Mouse (Mus musculus): ENCODE measurements around the gene Ggt6. TPM values are rescaled to one million over a fixed set of nuclear protein-coding genes. Genes with fewer than 3 reads are reported as not detected.

Ggt6 gene
- polyA plus RNA-seq (2015; fragmentation: Illumina TruSeq; extraction: RNeasy Lipid Tissue Mini Kit (QIAGEN cat#74804); ENCODE audit: insufficient read depth, low replicate concordance), result not detected

GRCm38 (mm10) chr11:72434963-72435693 lies at the start of gene Ggt6:
Gene Ggt6 (plus strand): TSS chr11:72435526.

DNA sequence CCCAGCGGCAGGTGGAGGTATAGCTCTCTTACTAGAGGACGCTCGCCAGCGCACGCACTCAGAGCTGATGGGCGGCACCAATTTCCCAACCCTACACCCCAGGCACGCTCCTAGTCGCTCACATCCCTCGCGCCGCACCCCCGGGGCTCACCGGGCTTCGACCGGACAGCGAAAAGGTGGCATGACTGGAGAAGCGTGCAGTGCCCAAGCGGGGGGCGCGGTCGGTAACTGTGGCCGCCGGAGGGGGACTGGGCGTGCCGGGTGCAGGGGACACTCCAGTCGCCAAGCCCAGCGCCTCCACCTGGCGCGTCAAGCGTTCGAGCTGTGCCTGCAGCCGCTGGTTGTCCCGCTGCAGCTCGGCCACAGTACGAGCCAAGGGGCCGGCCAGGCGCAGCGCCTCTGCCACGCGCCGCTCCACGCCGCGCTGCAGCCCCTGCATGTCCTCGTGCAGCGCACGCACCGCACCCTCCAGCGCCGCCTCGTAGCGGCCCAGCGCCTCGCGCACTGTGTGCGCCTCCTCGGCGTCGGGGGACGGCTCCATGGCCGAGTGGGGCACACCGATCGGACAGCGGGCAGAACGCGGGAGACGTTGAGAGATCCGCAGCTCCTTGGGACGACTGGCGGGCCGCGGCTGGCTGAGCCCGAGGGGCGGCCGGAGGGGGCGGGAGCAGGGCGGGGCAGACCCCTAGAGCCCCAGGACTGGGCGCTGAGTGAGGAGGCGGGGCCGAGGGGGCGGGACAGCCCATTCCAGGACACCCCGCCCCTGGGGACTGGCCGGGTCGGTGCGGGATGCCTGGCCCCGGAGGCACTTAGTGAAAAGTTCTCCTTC lies 24.0 kb upstream of the Ggt6 start, which contains the start of gene Smtnl2:
TSS of gene Smtnl2 (minus strand) at position 621 of the 829 bp plus-strand sequence.

GRCm38 (mm10) chr11:72440965-72441664 lies 5.8 kb downstream of the Ggt6 start, which contains the start of gene Mybbp1a:
Gene Mybbp1a (plus strand): TSS chr11:72441355.

Other genes starting within 250 kb of the Ggt6 start
- 0.30 TPM for gene Gm43951, start 228.7 kb upstream of the Ggt6 start, polyA plus RNA-seq (2015; fragmentation: Illumina TruSeq; extraction: RNeasy Lipid Tissue Mini Kit (QIAGEN cat#74804); ENCODE audit: insufficient read depth, low replicate concordance)
- 15.0 TPM for gene 4933427D14Rik, start 228.1 kb upstream of the Ggt6 start, polyA plus RNA-seq (2015; fragmentation: Illumina TruSeq; extraction: RNeasy Lipid Tissue Mini Kit (QIAGEN cat#74804); ENCODE audit: insufficient read depth, low replicate concordance)
- gene Txndc17, start 228.0 kb upstream of the Ggt6 start, polyA plus RNA-seq (2015; fragmentation: Illumina TruSeq; extraction: RNeasy Lipid Tissue Mini Kit (QIAGEN cat#74804); ENCODE audit: insufficient read depth, low replicate concordance), result 95.6 TPM
- 10.8 TPM for gene Med31, start 219.9 kb upstream of the Ggt6 start, polyA plus RNA-seq (2015; fragmentation: Illumina TruSeq; extraction: RNeasy Lipid Tissue Mini Kit (QIAGEN cat#74804); ENCODE audit: insufficient read depth, low replicate concordance)
- gene Slc13a5, start 168.3 kb upstream of the Ggt6 start, polyA plus RNA-seq (2015; fragmentation: Illumina TruSeq; extraction: RNeasy Lipid Tissue Mini Kit (QIAGEN cat#74804); ENCODE audit: insufficient read depth, low replicate concordance), result not detected
- 77.7 TPM for gene Xaf1, start 133.9 kb upstream of the Ggt6 start, polyA plus RNA-seq (2015; fragmentation: Illumina TruSeq; extraction: RNeasy Lipid Tissue Mini Kit (QIAGEN cat#74804); ENCODE audit: insufficient read depth, low replicate concordance)
- 0.18 TPM for gene Fbxo39, start 121.1 kb upstream of the Ggt6 start, polyA plus RNA-seq (2015; fragmentation: Illumina TruSeq; extraction: RNeasy Lipid Tissue Mini Kit (QIAGEN cat#74804); ENCODE audit: insufficient read depth, low replicate concordance)
- not detected for gene Tekt1, start 73.1 kb upstream of the Ggt6 start, polyA plus RNA-seq (2015; fragmentation: Illumina TruSeq; extraction: RNeasy Lipid Tissue Mini Kit (QIAGEN cat#74804); ENCODE audit: insufficient read depth, low replicate concordance)
- gene Smtnl2, start 23.8 kb upstream of the Ggt6 start, polyA plus RNA-seq (2015; fragmentation: Illumina TruSeq; extraction: RNeasy Lipid Tissue Mini Kit (QIAGEN cat#74804); ENCODE audit: insufficient read depth, low replicate concordance), result 0.36 TPM
- gene Mybbp1a, start 5.8 kb downstream of the Ggt6 start, polyA plus RNA-seq (2015; fragmentation: Illumina TruSeq; extraction: RNeasy Lipid Tissue Mini Kit (QIAGEN cat#74804); ENCODE audit: insufficient read depth, low replicate concordance), result 98.0 TPM
- 21.6 TPM for gene Spns2, start 54.4 kb downstream of the Ggt6 start, polyA plus RNA-seq (2015; fragmentation: Illumina TruSeq; extraction: RNeasy Lipid Tissue Mini Kit (QIAGEN cat#74804); ENCODE audit: insufficient read depth, low replicate concordance)
- 6.0 TPM for gene Spns3, start 115.0 kb downstream of the Ggt6 start, polyA plus RNA-seq (2015; fragmentation: Illumina TruSeq; extraction: RNeasy Lipid Tissue Mini Kit (QIAGEN cat#74804); ENCODE audit: insufficient read depth, low replicate concordance)
- gene Ube2g1, start 171.8 kb downstream of the Ggt6 start, polyA plus RNA-seq (2015; fragmentation: Illumina TruSeq; extraction: RNeasy Lipid Tissue Mini Kit (QIAGEN cat#74804); ENCODE audit: insufficient read depth, low replicate concordance), result 39.8 TPM